In the genomic region with DNA sequence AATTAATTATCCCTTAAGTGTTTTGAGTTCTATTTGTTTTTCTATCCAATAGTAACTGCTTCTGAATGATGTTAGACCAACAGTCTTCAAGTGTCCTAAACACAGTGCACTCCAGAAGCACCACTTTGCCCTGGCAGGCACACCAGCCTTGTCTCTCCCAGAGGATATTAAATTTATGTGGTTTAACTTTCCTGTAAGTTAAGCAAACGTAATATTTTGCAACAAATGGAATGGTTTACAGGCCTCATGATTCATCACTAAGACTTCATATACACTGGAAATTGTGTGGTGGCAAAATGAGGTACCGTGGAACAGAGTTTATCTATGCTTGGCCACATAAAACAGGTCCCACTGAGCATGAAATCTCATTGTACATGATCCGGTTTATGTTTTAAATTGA, we compare ENCODE assay signal across 14 mouse cellular contexts.
"Had no signal": no experiment of that assay in that cellular context is flagged by ENCODE, and none has a peak within 500 bp of the region (broad histone marks: within the 10 kb centered on the region; RNA-seq: fewer than 3 reads in every experiment).

No protein-coding gene starts in this region.

- H3K9me3 ChIP-seq: limb, embryonic 13.5 days; liver, embryonic 12.5 days; liver, embryonic 15.5 days; midbrain, embryonic 12.5 days; midbrain, embryonic 15.5 days; neural tube, embryonic 13.5 days had no signal

- DNase-seq: kidney, adult 2 months; kidney, postnatal 4 days; left cerebral cortex, postnatal 4 days; liver; retina, postnatal 1 day; thymus, adult 18-20 months; thymus, postnatal 36 days had no signal

- H3K4me3 ChIP-seq: limb, embryonic 13.5 days; liver, embryonic 12.5 days; liver, embryonic 15.5 days; midbrain, embryonic 12.5 days; midbrain, embryonic 15.5 days; neural tube, embryonic 13.5 days had no signal

- ATAC-seq: liver, embryonic 12.5 days; midbrain, embryonic 15.5 days had no signal

- H3K36me3 ChIP-seq: liver, embryonic 12.5 days; liver, embryonic 15.5 days; midbrain, embryonic 12.5 days; midbrain, embryonic 15.5 days; neural tube, embryonic 13.5 days had no signal

- H3K27me3 ChIP-seq: limb, embryonic 13.5 days; liver, embryonic 12.5 days; liver, embryonic 15.5 days; midbrain, embryonic 12.5 days; midbrain, embryonic 15.5 days; neural tube, embryonic 13.5 days had no signal

- H3K27ac ChIP-seq: limb, embryonic 13.5 days; liver, embryonic 12.5 days; liver, embryonic 15.5 days; macrophage; midbrain, embryonic 12.5 days; midbrain, embryonic 15.5 days; neural tube, embryonic 13.5 days had no signal

- H3K9ac ChIP-seq: limb, embryonic 13.5 days; liver, embryonic 12.5 days; liver, embryonic 15.5 days; midbrain, embryonic 12.5 days; midbrain, embryonic 15.5 days; neural tube, embryonic 13.5 days had no signal

- H3K4me1 ChIP-seq: limb, embryonic 13.5 days; liver, embryonic 12.5 days; liver, embryonic 15.5 days; midbrain, embryonic 15.5 days; neural tube, embryonic 13.5 days had no signal

- H3K4me2 ChIP-seq: limb, embryonic 13.5 days; liver, embryonic 12.5 days; liver, embryonic 15.5 days; midbrain, embryonic 12.5 days; midbrain, embryonic 15.5 days; neural tube, embryonic 13.5 days had no signal
